Mouse (Mus musculus) kidney, embryonic 14.5 days (tissue): Measurements from ENCODE around the gene Efs. TPM values are rescaled to one million over a fixed set of nuclear protein-coding genes. Genes with fewer than 3 reads are reported as not detected.
"Not testable (repeated sequence)": the region's sequence is repeated elsewhere in the genome, so short reads cannot be mapped to it uniquely, and the experiment has no call there.

Experiments
- ATAC-seq: fragments of 200-750 bp; cut with Nextera tagmentation; 2 replicates; pipeline ENCODE4 v1.8.0; 2017; ENCODE audit warnings: moderate number of reproducible peaks, mild to moderate bottlenecking, moderate TSS enrichment, moderate library complexity; ENCODE audit not compliant: low FRiP score, low TSS enrichment
- H3K27ac ChIP-seq: fragments of 300-500 bp; sonication (generic); 2 replicates; pipeline ENCODE4 v1.5.1; 2014; ENCODE audit warnings: low read depth, mild to moderate bottlenecking, low read length, moderate library complexity, mixed read lengths
- H3K27me3 ChIP-seq: fragments of 300-500 bp; sonication (generic); 2 replicates; pipeline ENCODE4 v1.6.1; 2014; ENCODE audit warnings: mild to moderate bottlenecking, low read length; ENCODE audit not compliant: control insufficient read depth, insufficient read depth
- H3K36me3 ChIP-seq: fragments of 300-500 bp; sonication (generic); 2 replicates; pipeline ENCODE4 v1.6.1; 2014; ENCODE audit warnings: low read length, mixed read lengths; ENCODE audit not compliant: control insufficient read depth, insufficient read depth
- H3K4me1 ChIP-seq: fragments of 300-500 bp; sonication (generic); 2 replicates; pipeline ENCODE4 v1.6.1; 2014; ENCODE audit warnings: low read length, mixed read lengths; ENCODE audit not compliant: control insufficient read depth, insufficient read depth
- H3K4me2 ChIP-seq: fragments of 300-500 bp; sonication (generic); replicated peaks from 2 replicates; pipeline ENCODE4 v1.6.1; 2014; ENCODE audit warnings: low read depth, mild to moderate bottlenecking, low read length
- H3K4me3 ChIP-seq: fragments of 300-500 bp; sonication (generic); 2 replicates; pipeline ENCODE4 v1.5.1; 2014; ENCODE audit warnings: mild to moderate bottlenecking, low read length
- H3K9ac ChIP-seq: fragments of 300-500 bp; sonication (generic); 2 replicates; pipeline ENCODE4 v1.6.1; 2014; ENCODE audit warnings: low read depth, mild to moderate bottlenecking, low read length, moderate library complexity
- H3K9me3 ChIP-seq: fragments of 300-500 bp; sonication (generic); 2 replicates; pipeline ENCODE4 v1.6.1; 2016; ENCODE audit warnings: low read length; ENCODE audit not compliant: control insufficient read depth
- WGBS: fragments of 180-500 bp; shearing (Covaris S2); extraction: QIAGEN DNeasy Blood & Tissue Kit; methylation state at CpG from one replicate; pipeline ENCODE4 v1.1.7; 2014; 5-methylcytosine and 5-hydroxymethylcytosine counted together
- polyA plus RNA-seq: library from polyadenylated mRNA; unstranded; fragments of >200 nt; fragmentation: Nextera tagmentation; extraction: Ambion mirVana; gene quantifications from 2 replicates; pipeline ENCODE4 v1.2.1, GENCODE M21; 2014

Gene Efs
- polyA plus RNA-seq, 1 experiment from 2014 or later: 33.8 TPM

GRCm38 (mm10) chr14:54963727-54964126, 37.8 kb upstream of the Efs start:
- H3K27ac ChIP-seq: no peak overlapping the region
- H3K9me3 ChIP-seq: no peaks in the 10 kb centered on the region
- H3K4me2 ChIP-seq: no peak overlapping the region
- no peaks in the 10 kb centered on the region for H3K4me1 ChIP-seq
- H3K27me3 ChIP-seq: no peaks in the 10 kb centered on the region
- no peak overlapping the region for H3K9ac ChIP-seq
- no peak overlapping the region for H3K4me3 ChIP-seq
- H3K36me3 ChIP-seq: no peaks in the 10 kb centered on the region
- 89% methylated on average over 11 of the region's 11 CpGs for WGBS
- ATAC-seq: no peak

DNA sequence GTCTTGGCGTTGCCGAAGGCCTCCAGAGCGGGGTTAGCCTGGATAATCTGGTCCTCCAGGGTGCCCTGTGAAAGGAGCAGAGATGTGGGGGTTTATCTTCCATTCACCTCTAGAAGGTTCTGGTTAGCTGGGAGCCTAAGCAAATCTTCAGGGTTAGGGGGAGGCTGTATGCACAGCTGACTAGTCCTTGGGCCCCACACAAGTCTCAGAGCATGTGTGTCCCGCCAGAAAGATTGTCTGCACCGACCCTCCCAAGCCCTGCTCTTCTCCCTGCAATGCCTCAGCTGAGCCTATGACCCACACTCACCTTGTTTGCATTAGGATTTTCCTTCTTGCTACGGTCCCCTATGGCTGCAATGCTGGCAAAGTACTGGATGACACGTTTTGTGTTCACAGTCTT, 36.8 kb upstream of the Efs start:
- H3K9me3 ChIP-seq: no peaks in the 10 kb centered on the region
- no peak overlapping the region for H3K9ac ChIP-seq
- no peak for ATAC-seq
- H3K4me3 ChIP-seq: no peak overlapping the region
- H3K27ac ChIP-seq: no peak overlapping the region
- H3K4me2 ChIP-seq: no peak overlapping the region
- H3K4me1 ChIP-seq: no peaks in the 10 kb centered on the region
- H3K36me3 ChIP-seq: no peaks in the 10 kb centered on the region
- 86% methylated on average over 7 of the region's 7 CpGs for WGBS
- H3K27me3 ChIP-seq: no peaks in the 10 kb centered on the region

DNA sequence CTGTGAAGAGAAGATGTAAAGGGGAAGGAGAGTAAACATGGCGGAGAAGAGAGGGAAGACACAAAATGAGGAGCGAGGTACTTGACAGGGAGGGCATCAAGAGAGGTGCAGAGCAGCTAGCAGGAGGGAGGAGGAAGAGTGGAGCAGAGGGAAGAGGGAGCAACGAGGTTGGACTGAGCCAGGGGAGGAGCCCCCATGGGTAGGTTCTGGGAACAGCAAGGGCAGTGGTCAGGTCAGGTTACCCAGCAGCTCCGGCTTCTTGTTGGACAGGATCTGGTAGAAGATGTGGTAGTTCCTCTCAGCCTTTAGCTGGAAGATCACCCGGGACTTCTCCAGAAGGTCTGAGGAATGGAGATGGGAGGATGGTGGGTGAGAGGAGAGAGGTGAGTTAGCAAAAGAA, 35.6 kb upstream of the Efs start:
- WGBS: 71% methylated on average over 5 of the region's 5 CpGs
- Histone ChIP-seq H3K4me1 (no peaks in the 10 kb centered on the region), H3K4me3 (no peak overlapping the region), H3K4me2 (no peak overlapping the region), H3K9ac (no peak overlapping the region), H3K36me3 (no peaks in the 10 kb centered on the region), H3K27ac (no peak overlapping the region), H3K27me3 (no peaks in the 10 kb centered on the region), H3K9me3 (no peaks in the 10 kb centered on the region)
- no peak for ATAC-seq

GRCm38 (mm10) chr14:54960769-54961168, 34.8 kb upstream of the Efs start:
- no peak overlapping the region for H3K27ac ChIP-seq
- no peak overlapping the region for H3K4me2 ChIP-seq
- no peak overlapping the region for H3K4me3 ChIP-seq
- H3K9me3 ChIP-seq: no peaks in the 10 kb centered on the region
- H3K9ac ChIP-seq: no peak overlapping the region
- H3K4me1 ChIP-seq: no peaks in the 10 kb centered on the region
- no peaks in the 10 kb centered on the region for H3K36me3 ChIP-seq
- ATAC-seq: no peak
- 65% methylated on average over 10 of the region's 10 CpGs for WGBS
- no peaks in the 10 kb centered on the region for H3K27me3 ChIP-seq

- H3K9ac ChIP-seq, H3K9me3 ChIP-seq, H3K4me2 ChIP-seq, H3K36me3 ChIP-seq, H3K27ac ChIP-seq, H3K4me3 ChIP-seq, H3K27me3 ChIP-seq, H3K4me1 ChIP-seq: not testable (repeated sequence)
- 88% methylated on average over 12 of the region's 12 CpGs for WGBS
- peak; percentile 21; the same call in 1 of the 2 replicates for ATAC-seq
Measured at GRCm38 (mm10) chr14:54959853-54960613, 34.1 kb upstream of the Efs start.

DNA sequence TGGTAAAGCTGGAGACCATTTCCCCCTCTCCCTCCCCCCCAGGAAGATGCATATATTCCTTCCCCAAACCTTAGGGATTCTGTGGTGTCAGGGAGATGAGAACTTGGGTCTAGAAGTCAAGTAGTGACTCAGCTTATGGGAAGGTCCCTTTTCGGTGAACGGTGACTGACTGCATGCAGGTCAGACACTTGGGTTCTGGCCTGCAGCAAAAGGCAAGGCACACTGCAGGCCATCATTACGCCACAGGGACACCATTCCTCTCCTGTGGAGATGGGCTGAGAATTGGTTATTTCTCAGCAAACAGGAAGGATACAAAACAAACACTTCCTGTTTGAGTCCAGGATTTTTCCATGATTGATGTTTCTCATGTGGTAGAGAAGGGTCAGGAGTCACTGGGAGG, 33.3 kb upstream of the Efs start:
- no peak overlapping the region for H3K27ac ChIP-seq
- H3K4me3 ChIP-seq: no peak overlapping the region
- no peaks in the 10 kb centered on the region for H3K36me3 ChIP-seq
- no peaks in the 10 kb centered on the region for H3K9me3 ChIP-seq
- no peaks in the 10 kb centered on the region for H3K27me3 ChIP-seq
- no peak overlapping the region for H3K4me2 ChIP-seq
- no peak for ATAC-seq
- no peak overlapping the region for H3K9ac ChIP-seq
- no peaks in the 10 kb centered on the region for H3K4me1 ChIP-seq
- WGBS: 88% methylated on average over 3 of the region's 3 CpGs

DNA sequence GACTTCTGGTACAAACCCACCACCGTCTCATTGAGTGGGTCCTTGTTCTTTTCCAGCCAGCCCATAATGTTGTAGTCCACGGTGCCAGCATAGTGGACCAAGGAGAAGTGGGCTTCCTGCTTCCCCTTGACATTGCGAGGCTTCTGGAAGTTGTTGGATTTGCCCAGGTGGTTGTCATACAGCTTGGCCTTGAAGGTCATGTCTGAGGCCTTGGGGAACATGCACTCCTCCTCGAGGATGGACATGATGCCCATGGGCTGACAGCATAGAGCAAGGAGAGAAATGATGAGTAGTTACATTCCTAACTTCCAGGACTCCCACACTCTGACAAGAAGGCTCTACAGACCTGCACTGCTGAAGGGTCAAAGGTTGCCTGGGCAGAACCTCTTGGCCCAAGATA, 32.6 kb upstream of the Efs start:
- Histone ChIP-seq H3K36me3 (no peaks in the 10 kb centered on the region), H3K4me2 (no peak overlapping the region), H3K27ac (no peak overlapping the region), H3K27me3 (no peaks in the 10 kb centered on the region), H3K4me3 (no peak overlapping the region), H3K9ac (no peak overlapping the region), H3K9me3 (no peaks in the 10 kb centered on the region), H3K4me1 (no peaks in the 10 kb centered on the region)
- 86% methylated on average over 4 of the region's 4 CpGs for WGBS
- ATAC-seq: no peak

- no peaks in the 10 kb centered on the region for H3K4me1 ChIP-seq
- no peaks in the 10 kb centered on the region for H3K9me3 ChIP-seq
- H3K36me3 ChIP-seq: no peaks in the 10 kb centered on the region
- WGBS: 83% methylated on average over 9 of the region's 9 CpGs
- H3K4me2 ChIP-seq: no peak overlapping the region
- H3K9ac ChIP-seq: no peak overlapping the region
- H3K27ac ChIP-seq: no peak overlapping the region
- ATAC-seq: no peak
- no peak overlapping the region for H3K4me3 ChIP-seq
- H3K27me3 ChIP-seq: no peaks in the 10 kb centered on the region
Measured at GRCm38 (mm10) chr14:54956533-54956932, 30.6 kb upstream of the Efs start.

DNA sequence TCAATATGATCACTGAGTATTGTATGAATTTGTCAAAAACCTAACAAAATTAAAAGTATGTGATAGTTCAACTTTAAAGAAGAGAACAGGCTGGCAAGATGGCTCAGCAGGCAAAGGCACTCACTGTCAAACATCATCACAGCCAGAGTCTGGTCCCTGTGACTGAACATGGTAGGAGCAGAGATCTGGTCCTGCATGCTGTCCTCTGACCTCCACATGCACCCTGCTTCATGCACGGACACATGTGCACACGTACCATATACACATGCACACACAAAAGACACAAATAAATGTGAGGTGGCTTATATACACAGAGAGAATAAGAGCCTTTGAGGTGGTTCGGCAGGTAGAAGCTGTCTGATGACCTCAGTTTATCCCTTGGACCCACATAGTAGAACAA, 29.6 kb upstream of the Efs start:
- no peak for ATAC-seq
- no peak overlapping the region for H3K27ac ChIP-seq
- WGBS: 90% methylated on average over 3 of the region's 3 CpGs

More for the DNA sequence above, 29.6 kb upstream of the Efs start:
- no peak overlapping the region for H3K4me2 ChIP-seq
- no peak overlapping the region for H3K9ac ChIP-seq
- no peak overlapping the region for H3K4me3 ChIP-seq
- H3K4me1 ChIP-seq: no peaks in the 10 kb centered on the region
- H3K9me3 ChIP-seq: no peaks in the 10 kb centered on the region
- H3K36me3 ChIP-seq: no peaks in the 10 kb centered on the region
- H3K27me3 ChIP-seq: no peaks in the 10 kb centered on the region
